Mouse (Mus musculus): Measurements from ENCODE around the gene Snrpc.

DNA sequence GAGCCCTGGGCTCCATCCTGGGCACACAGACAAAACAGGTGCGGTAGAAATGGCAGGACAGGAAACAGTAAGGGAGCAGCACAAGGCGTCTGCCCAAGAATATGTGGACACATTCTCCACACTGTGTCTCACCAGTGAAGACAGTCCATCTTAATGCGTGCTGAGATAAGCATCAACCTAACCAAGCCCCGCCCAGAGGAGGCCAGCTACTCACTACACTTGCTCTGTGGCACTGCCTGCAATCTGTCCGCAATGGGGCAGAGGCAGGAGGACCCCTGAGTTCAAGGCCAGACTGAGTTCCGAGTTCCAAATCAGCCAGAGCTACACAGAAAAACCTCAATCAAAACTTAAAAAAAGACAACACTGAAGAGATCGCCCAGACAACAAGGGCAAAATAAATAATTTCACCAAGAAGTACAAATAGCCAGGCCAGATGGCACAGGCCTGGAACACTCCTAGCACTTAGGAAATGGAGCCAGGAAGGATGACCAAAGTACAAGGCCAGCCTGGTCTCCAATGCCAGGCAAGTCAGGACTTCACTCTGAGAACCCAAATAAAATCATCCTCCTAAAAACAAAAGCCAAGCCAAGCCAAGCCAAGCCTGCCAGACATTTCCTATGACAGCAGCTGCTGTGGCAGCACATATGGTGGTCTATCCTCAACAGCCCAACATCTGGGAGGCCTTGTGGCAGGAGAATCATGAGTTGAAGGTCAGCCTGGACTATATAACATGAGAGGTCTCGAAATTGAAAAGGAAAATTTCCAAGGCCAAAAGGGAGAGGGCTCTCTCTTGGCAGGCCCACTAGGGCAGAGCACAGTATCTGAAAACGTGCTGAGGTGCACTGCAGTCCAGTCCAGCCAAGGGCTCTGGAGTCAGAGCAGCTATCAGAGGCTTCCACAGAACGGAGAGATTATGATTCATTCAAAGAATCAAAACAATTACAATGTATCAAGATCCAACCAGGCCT is 32.9 kb upstream of the Snrpc start:
- no peak for TF ChIP-seq CTCF (IDR thresholded peaks at IDR 0.05; ENCODE audit: low read depth)
- TF ChIP-seq EP300 (IDR thresholded peaks at IDR 0.05; ENCODE audit: low read depth), result no peak
